In the genomic region with DNA sequence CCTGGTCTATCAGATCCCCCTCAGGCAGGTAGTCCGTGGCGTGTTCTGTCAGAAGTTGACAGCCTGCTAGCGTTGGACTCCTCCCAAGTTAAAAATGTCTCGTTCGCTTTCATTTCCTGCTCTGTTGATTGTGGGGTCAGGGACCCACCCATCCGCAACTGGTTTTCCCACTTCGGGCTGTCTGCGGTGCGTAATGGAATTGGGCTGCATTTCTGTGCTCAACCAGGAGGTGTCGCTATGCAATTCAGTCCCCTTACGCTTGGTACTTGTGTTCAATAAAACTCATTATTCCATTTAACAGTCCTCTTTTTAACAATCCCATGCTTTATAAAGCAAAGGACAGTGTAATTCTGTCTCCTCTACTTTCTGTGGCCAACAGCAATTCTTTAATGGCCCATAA, we compare ENCODE assay signal across 8 mouse cellular contexts. TPM values are rescaled to one million over a fixed set of nuclear protein-coding genes. Genes with fewer than 3 reads are reported as not detected.
DNase-seq lines count a peak whose midpoint lies in the region; ATAC-seq lines count a peak whose summit lies in the region.
"Had no signal": no experiment of that assay in that cellular context is flagged by ENCODE, and none has a peak within 500 bp of the region (broad histone marks: within the 10 kb centered on the region; RNA-seq: fewer than 3 reads in every experiment).

No protein-coding gene starts in this region.

- peaks cover 17% of the 10 kb centered on the region for H3K4me1 ChIP-seq in limb, embryonic 11.5 days (ENCODE audit: control insufficient read depth, insufficient read depth, low read length)
- H3K4me1 ChIP-seq in limb, embryonic 10.5 days: peaks cover 54% of the 10 kb centered on the region

- no peaks in the 10 kb centered on the region for H3K27me3 ChIP-seq in limb, embryonic 11.5 days (ENCODE audit: control insufficient read depth, insufficient read depth, low read length)
- H3K27me3 ChIP-seq in limb, embryonic 10.5 days (ENCODE audit: low read depth, poor library complexity, severe bottlenecking): no peaks in the 10 kb centered on the region

- peak; percentile 54 for DNase-seq in limb, embryonic 11.5 days (ENCODE audit: low spot score)
- no peak for DNase-seq in limb, embryonic 10.5 days (ENCODE audit: low spot score)
- DNase-seq in WW6 (ENCODE audit: low read depth, low spot score): peak; percentile 70
- peak; percentile 48 for DNase-seq in embryo, embryonic 9.5 days (ENCODE audit: extremely low spot score)
- peak; percentile 68 for DNase-seq in lung, postnatal 10 days
- DNase-seq in frontal cortex, postnatal 10 days (ENCODE audit: low spot score in 2 of 2): no peak
- no peak for DNase-seq in spleen, postnatal 4 days (ENCODE audit: low spot score in 2 of 2)

- H3K9ac ChIP-seq in limb, embryonic 11.5 days (ENCODE audit: low read length): no peak overlapping the region

- ATAC-seq in limb, embryonic 11.5 days (ENCODE audit: insufficient number of reproducible peaks, low FRiP score, low TSS enrichment, low read depth): no peak

- no peaks in the 10 kb centered on the region for H3K9me3 ChIP-seq in limb, embryonic 11.5 days (ENCODE audit: control insufficient read depth, low read length)
- H3K9me3 ChIP-seq in limb, embryonic 10.5 days (replicated peaks): no peaks in the 10 kb centered on the region

- no peak overlapping the region for H3K4me3 ChIP-seq in limb, embryonic 11.5 days (ENCODE audit: low read depth, low read length)
- H3K4me3 ChIP-seq in limb, embryonic 10.5 days: no peak overlapping the region
- H3K4me3 ChIP-seq: myocyte had no signal

- no peak overlapping the region for H3K4me2 ChIP-seq in limb, embryonic 11.5 days (ENCODE audit: low read depth, severe bottlenecking)

- H3K27ac ChIP-seq in limb, embryonic 11.5 days (replicated peaks; ENCODE audit: low read depth, low read length): no peak overlapping the region
- H3K27ac ChIP-seq in limb, embryonic 10.5 days: no peak overlapping the region

- no peaks in the 10 kb centered on the region for H3K36me3 ChIP-seq in limb, embryonic 11.5 days (ENCODE audit: control insufficient read depth, insufficient read depth, low read length)
- no peaks in the 10 kb centered on the region for H3K36me3 ChIP-seq in limb, embryonic 10.5 days

- 47% methylated on average over 11 of the region's 11 CpGs for WGBS in limb, embryonic 11.5 days
- 55% methylated on average over 11 of the region's 11 CpGs for WGBS in limb, embryonic 10.5 days

RNA-seq across cellular contexts. Expression of gene Axin2, which starts 31.0 kb away (rescaled TPM):
- polyA plus RNA-seq in limb, embryonic 11.5 days (2014; fragmentation: Nextera tagmentation; extraction: Ambion mirVana): 15.4 and 15.8 TPM in 2 replicates
- 13.1 and 13.4 TPM in 2 replicates for polyA plus RNA-seq in limb, embryonic 10.5 days (2016; fragmentation: Nextera tagmentation; extraction: Ambion mirVana)

Comparison
In these comparisons a context has a peak if more than half of its experiments do, and no peak if none do; other contexts are left out.
1. DNase-seq: peak in limb, embryonic 11.5 days (single experiment), WW6 (single experiment), embryo, embryonic 9.5 days (single experiment) and lung, postnatal 10 days (single experiment); none in limb, embryonic 10.5 days (single experiment), frontal cortex, postnatal 10 days (0 of 2) and spleen, postnatal 4 days (0 of 2).